Mouse (Mus musculus): Measurements from ENCODE around the gene Olfr632.

DNA sequence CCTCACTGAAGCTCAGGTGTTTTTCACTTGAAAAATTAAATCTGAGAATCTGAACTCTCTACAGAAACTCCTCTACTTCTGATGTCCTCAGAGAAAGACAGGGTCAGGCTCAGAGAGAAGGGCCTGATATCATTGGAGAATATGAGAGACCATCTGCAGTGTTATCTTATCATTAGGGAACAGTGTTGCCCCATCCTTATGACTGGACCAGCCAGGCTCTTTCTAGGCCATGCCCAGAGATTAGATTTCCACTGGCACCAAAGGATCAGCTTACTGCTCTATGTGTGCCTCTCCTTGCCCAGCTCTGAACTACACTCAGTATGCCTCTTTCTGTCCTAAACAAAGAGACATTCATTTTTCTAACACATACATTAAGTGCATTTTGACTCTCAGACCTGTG is 18.8 kb upstream of the Olfr632 start:
- no peak for TF ChIP-seq ZNF384 (IDR thresholded peaks at IDR 0.05; ENCODE audit: low read depth, low read length)
- no peak for TF ChIP-seq ZC3H11A (IDR thresholded peaks at IDR 0.05; ENCODE audit: borderline replicate concordance, low read depth, low read length)
- no peak for TF ChIP-seq HCFC1 (IDR thresholded peaks at IDR 0.05; ENCODE audit: borderline replicate concordance, insufficient read depth, low read length)
- no peak for TF ChIP-seq MAFK (IDR thresholded peaks at IDR 0.05; ENCODE audit: insufficient read depth, low read depth, low read length)
- no peak for TF ChIP-seq CHD2 (IDR thresholded peaks at IDR 0.05; ENCODE audit: low read depth, low read length)

All from ES-E14 (cell line).